Mouse (Mus musculus) lung, embryonic 14.5 days (tissue): ENCODE measurements around the gene Proca1. TPM values are rescaled to one million over a fixed set of nuclear protein-coding genes. Genes with fewer than 3 reads are reported as not detected.

ENCODE experiments used
- ATAC-seq: fragments of 200-750 bp; cut with Nextera tagmentation; 2 replicates; pipeline ENCODE4 v1.8.0; 2017; ENCODE audit warnings: mild to moderate bottlenecking, moderate TSS enrichment, moderate library complexity; ENCODE audit not compliant: insufficient read depth
- DNase-seq: peaks from one replicate; pipeline ENCODE4 v3.0.0-alpha.2; 2015
- H3K27ac ChIP-seq: fragments of 300-500 bp; sonication (generic); 2 replicates; pipeline ENCODE4 v1.5.1; 2014; ENCODE audit warnings: low read depth, mild to moderate bottlenecking, moderate library complexity
- H3K27me3 ChIP-seq: fragments of 300-500 bp; sonication (generic); 2 replicates; pipeline ENCODE4 v1.6.1; 2014; ENCODE audit warnings: low read length, control low read depth; ENCODE audit not compliant: insufficient read depth
- H3K36me3 ChIP-seq: fragments of 300-500 bp; sonication (generic); 2 replicates; pipeline ENCODE4 v1.6.1; 2014; ENCODE audit warnings: control low read depth; ENCODE audit not compliant: insufficient read depth
- H3K4me1 ChIP-seq: fragments of 300-500 bp; sonication (generic); 2 replicates; pipeline ENCODE4 v1.6.1; 2014; ENCODE audit warnings: antibody characterized with exemption, control low read depth; ENCODE audit not compliant: insufficient read depth
- H3K4me2 ChIP-seq: fragments of 300-500 bp; sonication (generic); 2 replicates; pipeline ENCODE4 v1.6.1; 2014; ENCODE audit warnings: mild to moderate bottlenecking
- H3K4me3 ChIP-seq: fragments of 300-500 bp; sonication (generic); 2 replicates; pipeline ENCODE4 v1.5.1; 2014; ENCODE audit warnings: low read depth, low read length
- H3K9ac ChIP-seq: fragments of 300-500 bp; sonication (generic); 2 replicates; pipeline ENCODE4 v1.6.1; 2014
- H3K9me3 ChIP-seq: fragments of 300-500 bp; sonication (generic); 2 replicates; pipeline ENCODE4 v1.6.1; 2016; ENCODE audit warnings: low read depth, low read length, control low read depth
- CTCF ChIP-seq: IDR thresholded peaks from 2 replicates; pipeline ENCODE4 v1.5.1; 2016; ENCODE audit warnings: antibody characterized with exemption, low read depth
- WGBS: fragments of 180-500 bp; shearing (Covaris S2); extraction: QIAGEN DNeasy Blood & Tissue Kit; methylation state at CpG from one replicate; pipeline ENCODE4 v1.1.7; 2014; 5-methylcytosine and 5-hydroxymethylcytosine counted together
- polyA plus RNA-seq: library from polyadenylated mRNA; unstranded; fragments of >200 nt; fragmentation: Nextera tagmentation; extraction: Ambion mirVana; gene quantifications from 2 replicates; pipeline ENCODE4 v1.2.1, GENCODE M21; 2014

Gene Proca1
- polyA plus RNA-seq, 1 experiment from 2014 or later: 2.8 TPM

- H3K4me3 ChIP-seq: peak within 1 kb of the TSS; percentile 100
- peaks cover 28% of the 10 kb centered on the region for H3K36me3 ChIP-seq
- peak within 1 kb of the TSS; percentile 99 for H3K27ac ChIP-seq
- DNase-seq: peak; percentile 96
- H3K27me3 ChIP-seq: no peaks in the 10 kb centered on the region
- 0 out of 2 replicates have a peak, but pooled peaks have one; percentile 1 for TF ChIP-seq CTCF
- WGBS: under 1% methylated on average over 78 of the region's 78 CpGs
- H3K9me3 ChIP-seq: no peaks in the 10 kb centered on the region
- peak; percentile 82 for ATAC-seq
- peak within 1 kb of the TSS; percentile 99 for H3K9ac ChIP-seq
- peak within 1 kb of the TSS; percentile 90 for H3K4me2 ChIP-seq
- peaks cover 10% of the 10 kb centered on the region for H3K4me1 ChIP-seq
Measured at GRCm38 (mm10) chr11:78164924-78165760, 28.1 kb upstream of the Proca1 start, which contains the start of gene Traf4. Traf4 (minus strand) TSS chr11:78165589.

- Histone ChIP-seq H3K27ac (peak overlapping the region; percentile 99), H3K4me3 (peak overlapping the region; percentile 100), H3K27me3 (no peaks in the 10 kb centered on the region), H3K36me3 (peaks cover 22% of the 10 kb centered on the region), H3K9ac (peak overlapping the region; percentile 99), H3K9me3 (no peaks in the 10 kb centered on the region), H3K4me2 (peak overlapping the region; percentile 90), H3K4me1 (peaks cover 10% of the 10 kb centered on the region)
- ATAC-seq (peak; percentile 21), DNase-seq (peak; percentile 84)
- 4% methylated on average over 16 of the region's 16 CpGs for WGBS
- TF ChIP-seq CTCF: no peak
Measured at GRCm38 (mm10) chr11:78165761-78166109, 27.5 kb upstream of the Proca1 start.

GRCm38 (mm10) chr11:78166161-78166560, 27.0 kb upstream of the Proca1 start:
- no peak for DNase-seq
- Histone ChIP-seq H3K4me2 (peak overlapping the region; percentile 90), H3K9me3 (no peaks in the 10 kb centered on the region), H3K4me1 (peaks cover 10% of the 10 kb centered on the region), H3K9ac (peak overlapping the region; percentile 99), H3K27ac (peak overlapping the region; percentile 99), H3K4me3 (peak overlapping the region; percentile 100), H3K27me3 (no peaks in the 10 kb centered on the region), H3K36me3 (peaks cover 18% of the 10 kb centered on the region)
- TF ChIP-seq CTCF: no peak
- no peak for ATAC-seq
- WGBS: 44% methylated on average over 4 of the region's 4 CpGs

GRCm38 (mm10) chr11:78166640-78167039, 26.6 kb upstream of the Proca1 start:
- no peak overlapping the region for H3K27ac ChIP-seq
- H3K9ac ChIP-seq: 0 out of 2 replicates have a peak overlapping the region, but pooled peaks have one; percentile 99

GRCm38 (mm10) chr11:78167257-78167959, 25.8 kb upstream of the Proca1 start:
- Histone ChIP-seq H3K4me2 (no peak overlapping the region), H3K27me3 (no peaks in the 10 kb centered on the region), H3K27ac (no peak overlapping the region), H3K36me3 (peaks cover 5% of the 10 kb centered on the region; the same call in 1 of the 2 replicates), H3K4me1 (peaks cover 10% of the 10 kb centered on the region), H3K9ac (no peak overlapping the region), H3K9me3 (no peaks in the 10 kb centered on the region), H3K4me3 (no peak overlapping the region)
- ATAC-seq: no peak
- WGBS: 91% methylated on average over 14 of the region's 14 CpGs
- no peak for DNase-seq
- TF ChIP-seq CTCF: no peak

More at GRCm38 (mm10) chr11:78166640-78167039, 26.6 kb upstream of the Proca1 start:
- WGBS: 61% methylated on average over 6 of the region's 6 CpGs
- no peaks in the 10 kb centered on the region for H3K27me3 ChIP-seq
- no peak overlapping the region for H3K4me3 ChIP-seq
- no peak for TF ChIP-seq CTCF
- no peak for ATAC-seq
- H3K9me3 ChIP-seq: no peaks in the 10 kb centered on the region
- H3K4me2 ChIP-seq: 0 out of 2 replicates have a peak overlapping the region, but pooled peaks have one; percentile 90
- no peak for DNase-seq
- H3K36me3 ChIP-seq: peaks cover 13% of the 10 kb centered on the region
- peaks cover 10% of the 10 kb centered on the region for H3K4me1 ChIP-seq

- Histone ChIP-seq H3K27ac (no peak overlapping the region), H3K9me3 (no peaks in the 10 kb centered on the region), H3K4me3 (no peak overlapping the region), H3K27me3 (no peaks in the 10 kb centered on the region), H3K4me2 (peak overlapping the region; percentile 18; the same call in 1 of the 2 replicates), H3K4me1 (peaks cover 5% of the 10 kb centered on the region), H3K9ac (no peak overlapping the region), H3K36me3 (no peaks in the 10 kb centered on the region)
- no peak for TF ChIP-seq CTCF
- DNase-seq (no peak), ATAC-seq (no peak)
- 38% methylated on average over 19 of the region's 19 CpGs for WGBS
Measured at GRCm38 (mm10) chr11:78168541-78169468, 24.4 kb upstream of the Proca1 start.
